Mouse (Mus musculus): ENCODE measurements around the gene Foxd4. TPM values are rescaled to one million over a fixed set of nuclear protein-coding genes. Genes with fewer than 3 reads are reported as not detected.
A peak's percentile ranks its signal among the peaks of the same experiment; 100 is the strongest.

The Foxd4 gene
- total RNA-seq, 2 experiments from 2014 or later: not detected

DNA sequence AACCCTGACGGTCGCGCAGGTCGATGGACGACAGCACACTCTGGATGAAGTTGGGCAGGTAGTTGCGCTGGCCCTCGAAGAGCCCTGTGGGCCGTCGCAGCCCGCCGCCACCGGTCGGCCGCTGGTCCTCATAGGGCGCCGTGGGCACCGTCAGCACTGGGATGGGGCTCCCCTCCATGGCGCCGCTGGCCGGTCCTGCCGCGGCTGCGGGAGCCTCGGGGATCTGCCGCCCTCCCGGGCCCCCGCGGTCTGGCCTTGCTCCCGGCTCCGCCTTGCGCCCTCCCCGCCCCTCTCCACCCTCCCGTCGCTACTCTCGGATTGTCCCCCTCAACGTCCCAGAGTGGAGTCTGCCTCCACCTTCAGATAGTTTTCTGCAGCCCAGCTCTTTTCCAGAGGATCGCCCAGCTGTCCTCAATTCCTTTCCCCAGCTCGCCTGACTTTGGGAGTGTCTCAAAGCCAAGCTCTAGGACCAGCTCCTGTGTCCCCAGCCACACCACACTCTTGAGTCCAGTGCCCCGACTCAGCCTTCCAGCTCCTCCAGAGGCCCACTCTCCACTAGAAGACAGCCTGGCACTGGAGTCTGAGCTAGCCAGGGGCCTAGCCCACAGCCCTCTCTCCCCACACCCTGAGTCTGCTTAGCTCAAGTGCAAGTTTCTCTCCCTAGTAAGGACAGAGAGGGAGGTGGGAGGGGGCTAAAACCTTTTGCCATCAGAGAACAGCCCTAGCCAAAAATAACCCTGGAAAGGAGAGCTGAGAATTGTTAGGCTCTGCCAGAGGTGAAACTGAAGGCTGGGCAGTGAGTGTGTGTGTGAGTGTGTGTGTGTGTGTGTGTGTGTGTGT is 39.2 kb downstream of the Foxd4 start, which contains the start of gene Pgm5:
Gene Pgm5 (minus strand): TSS at position 244 of the 840 bp plus-strand sequence.
- H3K4me3 ChIP-seq: peak within 1 kb of the TSS; percentile 82
- intact Hi-C loops (cut with DNase I): no loop called here
- H3K27ac ChIP-seq: peak within 1 kb of the TSS; percentile 86
- peak; percentile 66 for DNase-seq
- TF ChIP-seq CTCF (IDR thresholded peaks at IDR 0.05): peak; percentile 37

DNA sequence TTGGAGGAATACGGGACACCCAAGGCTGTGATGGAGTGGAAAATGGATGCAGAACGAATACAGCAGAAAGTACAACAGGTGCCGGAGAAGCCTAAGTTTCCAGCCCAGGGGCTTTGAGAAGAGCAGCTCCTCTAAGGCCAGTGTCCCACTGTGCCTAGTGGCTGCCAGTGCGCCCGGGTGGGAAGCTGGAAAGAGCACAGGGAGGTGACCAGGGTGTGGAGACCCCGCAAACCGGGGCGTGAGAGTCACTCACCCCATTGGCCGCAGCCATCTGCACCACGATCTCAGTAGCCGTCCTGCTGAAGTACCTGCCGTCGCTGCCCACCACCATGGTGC is 39.8 kb downstream of the Foxd4 start:
- intact Hi-C loops (cut with DNase I): no loop called here
- no peak for DNase-seq
- Histone ChIP-seq H3K27ac (peak overlapping the region; percentile 86), H3K4me3 (peak overlapping the region; percentile 82)
- TF ChIP-seq CTCF (IDR thresholded peaks at IDR 0.05): no peak

DNA sequence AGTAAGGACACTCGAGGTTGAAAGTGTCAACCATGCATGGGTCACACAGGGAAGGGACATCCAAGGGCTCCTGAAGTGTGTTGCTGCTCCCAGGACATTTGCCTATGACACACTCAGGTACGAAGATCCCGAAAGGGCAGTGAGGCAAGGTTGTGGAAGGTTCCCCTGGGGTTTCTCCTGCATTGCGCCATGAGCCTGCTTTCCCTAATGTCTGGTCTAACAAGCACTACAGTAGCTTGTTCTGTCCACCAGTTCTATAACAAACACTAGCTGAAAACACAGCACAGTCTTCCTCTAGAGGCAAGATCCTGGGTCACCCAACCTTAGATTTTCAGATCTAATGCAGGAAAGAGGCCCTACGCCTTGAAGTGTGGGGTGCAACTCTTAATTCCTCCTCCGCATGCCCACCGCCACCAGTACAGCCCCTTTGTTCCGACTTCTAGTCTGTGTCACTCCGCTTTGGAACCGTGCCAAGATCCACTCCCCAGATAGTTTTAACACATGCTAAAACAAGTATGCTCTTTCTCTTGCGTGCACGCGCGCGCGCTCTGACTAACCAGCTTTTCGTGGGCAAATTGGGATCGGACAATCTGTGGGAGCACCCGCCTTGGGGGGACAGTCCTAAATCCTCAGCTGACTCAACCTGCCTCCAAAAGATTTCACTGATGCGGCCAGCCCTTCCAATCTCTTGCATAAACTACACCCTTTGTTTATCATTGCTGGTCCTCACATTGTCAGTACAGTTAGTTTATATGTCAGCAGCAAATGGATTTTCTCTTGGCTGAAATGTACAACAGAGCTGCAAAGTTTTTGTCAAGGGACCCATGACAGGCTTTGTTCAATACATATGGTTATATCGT is 49.3 kb downstream of the Foxd4 start:
- Histone ChIP-seq H3K27ac (peak overlapping the region; percentile 70), H3K4me3 (peak overlapping the region; percentile 54)
- intact Hi-C loops (cut with DNase I): no loop called here
- TF ChIP-seq CTCF (IDR thresholded peaks at IDR 0.05): no peak
- peak; percentile 66 for DNase-seq

Small RNA genes lying within 50 kb of the gene (microRNA-seq; reads per million reads assigned to microRNA genes)
- gene Mir3084-1: not detected

Other genes starting within 250 kb of the Foxd4 start
- under 1 TPM; 0.08 TPM for gene Tmem252, start 227.2 kb downstream of the Foxd4 start, total RNA-seq (2021)
- 10 to 100 TPM; 10.7 to 15.1 TPM for gene Pgm5, start 39.3 kb downstream of the Foxd4 start, total RNA-seq (2021)
- gene Gm10053, start 25.5 kb downstream of the Foxd4 start, total RNA-seq (2021): 100 to 1,000 TPM; 453 to 633 TPM
- 10 to 100 TPM; 15.3 to 16.8 TPM for gene Cbwd1, start 60.4 kb upstream of the Foxd4 start, total RNA-seq (2021)
- 1 to 10 TPM; 1.5 to 1.6 TPM for gene Dock8, start 98.3 kb upstream of the Foxd4 start, total RNA-seq (2021)

Data from gastrocnemius, adult 2 months (tissue).